Mouse (Mus musculus): Measurements from ENCODE around the gene Tars2. TPM values are rescaled to one million over a fixed set of nuclear protein-coding genes. Genes with fewer than 3 reads are reported as not detected.

The Tars2 gene
- polyA plus RNA-seq, 1 experiment from 2014 or later = 47.7 TPM

- no peak for ATAC-seq (replicated peaks; ENCODE audit: insufficient number of reproducible peaks, low FRiP score, low TSS enrichment, low read depth)
- Histone ChIP-seq H3K4me3 (ENCODE audit: low read depth, low read length) (no peak overlapping the region), H3K4me1 (ENCODE audit: control insufficient read depth, insufficient read depth, low read length) (no peaks in the 10 kb centered on the region), H3K9ac (replicated peaks; ENCODE audit: low read length) (no peak overlapping the region), H3K36me3 (replicated peaks; ENCODE audit: control insufficient read depth, insufficient read depth, low read depth, low read length) (no peaks in the 10 kb centered on the region), H3K4me2 (ENCODE audit: low read depth, low read length) (no peak overlapping the region), H3K27me3 (ENCODE audit: control insufficient read depth, insufficient read depth, low read length) (no peaks in the 10 kb centered on the region), H3K27ac (replicated peaks; ENCODE audit: low read depth, low read length) (no peak overlapping the region), H3K9me3 (replicated peaks; ENCODE audit: control insufficient read depth, low read length) (no peaks in the 10 kb centered on the region)
- 89% methylated on average over 2 of the region's 2 CpGs for WGBS
- DNase-seq (ENCODE audit: low spot score) = no peak
These were observed 41.9 kb downstream of the Tars2 start for GRCm38 (mm10) chr3:95718153-95718552.

- WGBS = 80% methylated on average over 1 of the region's 1 CpGs
- H3K4me1 ChIP-seq (ENCODE audit: control insufficient read depth, insufficient read depth, low read length) = no peaks in the 10 kb centered on the region
- H3K27me3 ChIP-seq (ENCODE audit: control insufficient read depth, insufficient read depth, low read length) = no peaks in the 10 kb centered on the region
- H3K36me3 ChIP-seq (replicated peaks; ENCODE audit: control insufficient read depth, insufficient read depth, low read depth, low read length) = no peaks in the 10 kb centered on the region
- DNase-seq (ENCODE audit: low spot score) = no peak
- H3K4me3 ChIP-seq (ENCODE audit: low read depth, low read length) = no peak overlapping the region
- H3K9ac ChIP-seq (replicated peaks; ENCODE audit: low read length) = no peak overlapping the region
- no peak overlapping the region for H3K27ac ChIP-seq (replicated peaks; ENCODE audit: low read depth, low read length)
- no peaks in the 10 kb centered on the region for H3K9me3 ChIP-seq (replicated peaks; ENCODE audit: control insufficient read depth, low read length)
- ATAC-seq (replicated peaks; ENCODE audit: insufficient number of reproducible peaks, low FRiP score, low TSS enrichment, low read depth) = no peak
- no peak overlapping the region for H3K4me2 ChIP-seq (ENCODE audit: low read depth, low read length)
These were observed 43.9 kb downstream of the Tars2 start for GRCm38 (mm10) chr3:95716075-95716474.

- DNase-seq (ENCODE audit: low spot score) (no peak), ATAC-seq (replicated peaks; ENCODE audit: insufficient number of reproducible peaks, low FRiP score, low TSS enrichment, low read depth) (no peak)
- Histone ChIP-seq H3K4me3 (ENCODE audit: low read depth, low read length) (no peak overlapping the region), H3K9ac (replicated peaks; ENCODE audit: low read length) (no peak overlapping the region), H3K27ac (replicated peaks; ENCODE audit: low read depth, low read length) (no peak overlapping the region), H3K4me2 (ENCODE audit: low read depth, low read length) (no peak overlapping the region), H3K4me1 (ENCODE audit: control insufficient read depth, insufficient read depth, low read length) (no peaks in the 10 kb centered on the region), H3K9me3 (replicated peaks; ENCODE audit: control insufficient read depth, low read length) (no peaks in the 10 kb centered on the region), H3K27me3 (ENCODE audit: control insufficient read depth, insufficient read depth, low read length) (no peaks in the 10 kb centered on the region), H3K36me3 (replicated peaks; ENCODE audit: control insufficient read depth, insufficient read depth, low read depth, low read length) (no peaks in the 10 kb centered on the region)
These were observed 50.0 kb downstream of the Tars2 start for GRCm38 (mm10) chr3:95709967-95710366.

- no peaks in the 10 kb centered on the region for H3K27me3 ChIP-seq (ENCODE audit: control insufficient read depth, insufficient read depth, low read length)
- ATAC-seq (replicated peaks; ENCODE audit: insufficient number of reproducible peaks, low FRiP score, low TSS enrichment, low read depth) (no peak), DNase-seq (ENCODE audit: low spot score) (no peak)
- no peak overlapping the region for H3K4me2 ChIP-seq (ENCODE audit: low read depth, low read length)
- no peak overlapping the region for H3K4me3 ChIP-seq (ENCODE audit: low read depth, low read length)
- no peaks in the 10 kb centered on the region for H3K9me3 ChIP-seq (replicated peaks; ENCODE audit: control insufficient read depth, low read length)
- no peaks in the 10 kb centered on the region for H3K4me1 ChIP-seq (ENCODE audit: control insufficient read depth, insufficient read depth, low read length)
- no peak overlapping the region for H3K27ac ChIP-seq (replicated peaks; ENCODE audit: low read depth, low read length)
- WGBS = 93% methylated on average over 4 of the region's 4 CpGs
- no peaks in the 10 kb centered on the region for H3K36me3 ChIP-seq (replicated peaks; ENCODE audit: control insufficient read depth, insufficient read depth, low read depth, low read length)
- no peak overlapping the region for H3K9ac ChIP-seq (replicated peaks; ENCODE audit: low read length)
These were observed 51.0 kb downstream of the Tars2 start for GRCm38 (mm10) chr3:95709044-95709443.

- Histone ChIP-seq H3K4me2 (ENCODE audit: low read depth, low read length) (no peak overlapping the region), H3K27me3 (ENCODE audit: control insufficient read depth, insufficient read depth, low read length) (no peaks in the 10 kb centered on the region), H3K36me3 (replicated peaks; ENCODE audit: control insufficient read depth, insufficient read depth, low read depth, low read length) (no peaks in the 10 kb centered on the region), H3K9ac (replicated peaks; ENCODE audit: low read length) (no peak overlapping the region), H3K27ac (replicated peaks; ENCODE audit: low read depth, low read length) (no peak overlapping the region), H3K9me3 (replicated peaks; ENCODE audit: control insufficient read depth, low read length) (no peaks in the 10 kb centered on the region), H3K4me3 (ENCODE audit: low read depth, low read length) (no peak overlapping the region), H3K4me1 (ENCODE audit: control insufficient read depth, insufficient read depth, low read length) (no peaks in the 10 kb centered on the region)
- DNase-seq (ENCODE audit: low spot score) (no peak), ATAC-seq (replicated peaks; ENCODE audit: insufficient number of reproducible peaks, low FRiP score, low TSS enrichment, low read depth) (no peak)
- 83% methylated on average over 7 of the region's 7 CpGs for WGBS
These were observed 52.5 kb downstream of the Tars2 start for GRCm38 (mm10) chr3:95707497-95707896.

GRCm38 (mm10) chr3:95706273-95706672, 53.7 kb downstream of the Tars2 start:
- DNase-seq (ENCODE audit: low spot score) (no peak), ATAC-seq (replicated peaks; ENCODE audit: insufficient number of reproducible peaks, low FRiP score, low TSS enrichment, low read depth) (no peak)
- no peak overlapping the region for H3K27ac ChIP-seq (replicated peaks; ENCODE audit: low read depth, low read length)
- no peaks in the 10 kb centered on the region; the same call in 1 of the 2 replicates for H3K4me1 ChIP-seq (ENCODE audit: control insufficient read depth, insufficient read depth, low read length)
- H3K36me3 ChIP-seq (replicated peaks; ENCODE audit: control insufficient read depth, insufficient read depth, low read depth, low read length) = no peaks in the 10 kb centered on the region
- H3K4me2 ChIP-seq (ENCODE audit: low read depth, low read length) = no peak overlapping the region
- no peaks in the 10 kb centered on the region for H3K9me3 ChIP-seq (replicated peaks; ENCODE audit: control insufficient read depth, low read length)
- no peak overlapping the region for H3K9ac ChIP-seq (replicated peaks; ENCODE audit: low read length)
- no peak overlapping the region for H3K4me3 ChIP-seq (ENCODE audit: low read depth, low read length)
- 90% methylated on average over 4 of the region's 4 CpGs for WGBS
- H3K27me3 ChIP-seq (ENCODE audit: control insufficient read depth, insufficient read depth, low read length) = no peaks in the 10 kb centered on the region

GRCm38 (mm10) chr3:95704612-95705011, 55.4 kb downstream of the Tars2 start:
- DNase-seq (ENCODE audit: low spot score) (no peak), ATAC-seq (replicated peaks; ENCODE audit: insufficient number of reproducible peaks, low FRiP score, low TSS enrichment, low read depth) (no peak)
- WGBS = 88% methylated on average over 4 of the region's 4 CpGs
- no peak overlapping the region for H3K9ac ChIP-seq (replicated peaks; ENCODE audit: low read length)
- H3K27ac ChIP-seq (replicated peaks; ENCODE audit: low read depth, low read length) = no peak overlapping the region
- H3K4me3 ChIP-seq (ENCODE audit: low read depth, low read length) = no peak overlapping the region
- no peak overlapping the region for H3K4me2 ChIP-seq (ENCODE audit: low read depth, low read length)
- H3K27me3 ChIP-seq (ENCODE audit: control insufficient read depth, insufficient read depth, low read length) = no peaks in the 10 kb centered on the region
- peaks cover 3% of the 10 kb centered on the region; the same call in 1 of the 2 replicates for H3K4me1 ChIP-seq (ENCODE audit: control insufficient read depth, insufficient read depth, low read length)
- no peaks in the 10 kb centered on the region for H3K9me3 ChIP-seq (replicated peaks; ENCODE audit: control insufficient read depth, low read length)
- H3K36me3 ChIP-seq (replicated peaks; ENCODE audit: control insufficient read depth, insufficient read depth, low read depth, low read length) = no peaks in the 10 kb centered on the region

- Histone ChIP-seq H3K27ac (replicated peaks; ENCODE audit: low read depth, low read length) (no peak overlapping the region), H3K4me1 (ENCODE audit: control insufficient read depth, insufficient read depth, low read length) (peaks cover 3% of the 10 kb centered on the region; the same call in 1 of the 2 replicates), H3K27me3 (ENCODE audit: control insufficient read depth, insufficient read depth, low read length) (no peaks in the 10 kb centered on the region), H3K4me3 (ENCODE audit: low read depth, low read length) (no peak overlapping the region), H3K9ac (replicated peaks; ENCODE audit: low read length) (no peak overlapping the region), H3K36me3 (replicated peaks; ENCODE audit: control insufficient read depth, insufficient read depth, low read depth, low read length) (no peaks in the 10 kb centered on the region), H3K4me2 (ENCODE audit: low read depth, low read length) (no peak overlapping the region), H3K9me3 (replicated peaks; ENCODE audit: control insufficient read depth, low read length) (no peaks in the 10 kb centered on the region)
- ATAC-seq (replicated peaks; ENCODE audit: insufficient number of reproducible peaks, low FRiP score, low TSS enrichment, low read depth) (no peak), DNase-seq (ENCODE audit: low spot score) (no peak)
- WGBS = 90% methylated on average over 3 of the region's 3 CpGs
These were observed 56.7 kb downstream of the Tars2 start for GRCm38 (mm10) chr3:95703276-95703675.
